Mouse (Mus musculus): ENCODE measurements around the gene Otud5.

- no peak for TF ChIP-seq CTCF (IDR thresholded peaks at IDR 0.05; ENCODE audit: borderline replicate concordance, insufficient read depth, low read depth, low read length)
- no peak for TF ChIP-seq POLR2A (IDR thresholded peaks at IDR 0.05; ENCODE audit: borderline replicate concordance, insufficient read depth, low read length)
Observed at GRCm38 (mm10) chrX:7869826-7870225, 28.7 kb downstream of the Otud5 start.

Data from cerebellum, adult 2 months (tissue).